8 mouse cellular contexts compared by ENCODE assay signal in genomic region chr17:79353446-79354173, GRCm38 (mm10). TPM values are rescaled to one million over a fixed set of nuclear protein-coding genes. Genes with fewer than 3 reads are reported as not detected.
DNase-seq lines count a peak whose midpoint lies in the region; ATAC-seq lines count a peak whose summit lies in the region.

No protein-coding gene starts in this region.

- H3K4me2 ChIP-seq in lung, embryonic 15.5 days = peak overlapping the region; percentile 89
- H3K4me2 ChIP-seq in forebrain, embryonic 11.5 days (ENCODE audit: low read depth, low read length, severe bottlenecking) = peak overlapping the region; percentile 98
- peak overlapping the region; percentile 81 for H3K4me2 ChIP-seq in hindbrain, embryonic 15.5 days

- peak overlapping the region; percentile 81; the same call in 1 of the 2 replicates for H3K27ac ChIP-seq in lung, embryonic 15.5 days
- no peak overlapping the region for H3K27ac ChIP-seq in forebrain, embryonic 11.5 days (ENCODE audit: low read depth, low read length)
- H3K27ac ChIP-seq in hindbrain, embryonic 15.5 days (replicated peaks) = peak overlapping the region; percentile 96

- H3K4me1 ChIP-seq in lung, embryonic 15.5 days = peaks cover 49% of the 10 kb centered on the region
- peaks cover 8% of the 10 kb centered on the region; the same call in 1 of the 2 replicates for H3K4me1 ChIP-seq in forebrain, embryonic 11.5 days (replicated peaks; ENCODE audit: control insufficient read depth, insufficient read depth, low read length)
- peaks cover 35% of the 10 kb centered on the region for H3K4me1 ChIP-seq in hindbrain, embryonic 15.5 days (replicated peaks)

- no peak for DNase-seq in lung, postnatal 14 days
- peak; percentile 55 for DNase-seq in forebrain, embryonic 11.5 days (ENCODE audit: low spot score)
- peak; percentile 37 for DNase-seq in mesoderm, embryonic 11.5 days (ENCODE audit: low read depth, low spot score)
- peak; percentile 48 for DNase-seq in thymus, postnatal 14 days
- no peak for DNase-seq in spleen, postnatal 14 days (ENCODE audit: low spot score in 2 of 2)
- no peak for DNase-seq in spleen, postnatal 4 days (ENCODE audit: low spot score in 2 of 2)

- WGBS in lung, embryonic 15.5 days = 4% methylated on average over 16 of the region's 16 CpGs
- 4% methylated on average over 16 of the region's 16 CpGs for whole genome bisulfite sequencing in forebrain, embryonic 11.5 days
- 4% methylated on average over 16 of the region's 16 CpGs for WGBS in hindbrain, embryonic 15.5 days

- ATAC-seq in lung, embryonic 15.5 days (ENCODE audit: borderline replicate concordance, extremely low read depth, low FRiP score, low TSS enrichment) = 0 out of 2 replicates have a peak, but pooled peaks have one; percentile 4
- ATAC-seq in forebrain, embryonic 11.5 days (replicated peaks; ENCODE audit: low FRiP score) = no peak
- no peak for ATAC-seq in hindbrain, embryonic 15.5 days (ENCODE audit: low FRiP score, low read depth)

- H3K4me3 ChIP-seq in lung, embryonic 15.5 days = peak overlapping the region; percentile 60
- H3K4me3 ChIP-seq in forebrain, embryonic 11.5 days (ENCODE audit: low read depth, low read length) = peak overlapping the region; percentile 54
- peak overlapping the region; percentile 64 for H3K4me3 ChIP-seq in hindbrain, embryonic 15.5 days

- H3K9me3 ChIP-seq in lung, embryonic 15.5 days = no peaks in the 10 kb centered on the region
- no peaks in the 10 kb centered on the region for H3K9me3 ChIP-seq in forebrain, embryonic 11.5 days (ENCODE audit: control insufficient read depth, low read length)
- no peaks in the 10 kb centered on the region for H3K9me3 ChIP-seq in hindbrain, embryonic 15.5 days

- H3K36me3 ChIP-seq in lung, embryonic 15.5 days = peaks cover 3% of the 10 kb centered on the region; the same call in 1 of the 2 replicates
- H3K36me3 ChIP-seq in forebrain, embryonic 11.5 days (ENCODE audit: control insufficient read depth, insufficient read depth, low read length) = no peaks in the 10 kb centered on the region
- H3K36me3 ChIP-seq in hindbrain, embryonic 15.5 days = no peaks in the 10 kb centered on the region

- peak overlapping the region; percentile 49 for H3K9ac ChIP-seq in lung, embryonic 15.5 days
- H3K9ac ChIP-seq in forebrain, embryonic 11.5 days (ENCODE audit: low read length) = peak overlapping the region; percentile 35; the same call in 1 of the 2 replicates
- H3K9ac ChIP-seq in hindbrain, embryonic 15.5 days = peak overlapping the region; percentile 73

- 0 out of 2 replicates have a peak, but pooled peaks cover 4% of the 10 kb centered on the region for H3K27me3 ChIP-seq in lung, embryonic 15.5 days
- H3K27me3 ChIP-seq in forebrain, embryonic 11.5 days (ENCODE audit: control insufficient read depth, insufficient read depth, low read length) = peaks cover 11% of the 10 kb centered on the region
- H3K27me3 ChIP-seq in hindbrain, embryonic 15.5 days = no peaks in the 10 kb centered on the region

RNA-seq across cellular contexts. Expression of gene Cdc42ep3, which starts 1.3 kb away (rescaled TPM):
- 73.0 and 81.0 TPM in 2 replicates for polyA plus RNA-seq in lung, embryonic 15.5 days (2015; fragmentation: Nextera tagmentation; extraction: Ambion mirVana)
- polyA plus RNA-seq in forebrain, embryonic 11.5 days (2014; fragmentation: Nextera tagmentation; extraction: Ambion mirVana) = 19.1 and 20.7 TPM in 2 replicates
- 47.4 and 47.5 TPM in 2 replicates for polyA plus RNA-seq in hindbrain, embryonic 15.5 days (2015; fragmentation: Nextera tagmentation; extraction: Ambion mirVana)

Comparison
In these comparisons a context has a peak if more than half of its experiments do, and no peak if none do; other contexts are left out.
1. DNase-seq: peak in forebrain, embryonic 11.5 days (single experiment), mesoderm, embryonic 11.5 days (single experiment) and thymus, postnatal 14 days (single experiment); none in lung, postnatal 14 days (single experiment), spleen, postnatal 14 days (0 of 2) and spleen, postnatal 4 days (0 of 2).
2. Peak in every context shown above with its lines, with median percentiles within 50 percentile points of each other: H3K4me2 ChIP-seq, H3K4me3 ChIP-seq and H3K9ac ChIP-seq.